In genomic region chr5:34515096-34515495, GRCm38 (mm10) we compare ENCODE assay signal across 28 mouse cellular contexts. TPM values are rescaled to one million over a fixed set of nuclear protein-coding genes. Genes with fewer than 3 reads are reported as not detected.
A peak's percentile ranks its signal among the peaks of the same experiment; 100 is the strongest.
DNase-seq lines count a peak whose midpoint lies in the region; ATAC-seq and TF ChIP-seq lines count a peak whose summit lies in the region.
"Had no signal": no experiment of that assay in that cellular context is flagged by ENCODE, and none has a peak within 500 bp of the region (broad histone marks: within the 10 kb centered on the region; RNA-seq: fewer than 3 reads in every experiment).

No protein-coding gene starts in this region.

- no peak overlapping the region for H3K4me2 ChIP-seq in lung, postnatal 0 days (replicated peaks; ENCODE audit: low read depth, low read length)

- H3K36me3 ChIP-seq in megakaryocyte, embryonic 14.5 days (replicated peaks; ENCODE audit: low read length) = peaks cover 4% of the 10 kb centered on the region
- H3K36me3 ChIP-seq in MEL (ENCODE audit: control insufficient read depth in 1 of 2, insufficient read depth in 2 of 2, low read length in 2 of 2) = peaks cover 0 to 30% of the 10 kb centered on the region in 2 experiments; a peak in 2 of 4 replicates
- no peaks in the 10 kb centered on the region for H3K36me3 ChIP-seq in lung, postnatal 0 days (ENCODE audit: insufficient read depth, low read length)
- H3K36me3 ChIP-seq: embryonic facial prominence, embryonic 13.5 days; embryonic facial prominence, embryonic 15.5 days; forebrain, embryonic 10.5 days; forebrain, embryonic 12.5 days; G1E had no signal

- no peak for TF ChIP-seq RAD21 in MEL (IDR thresholded peaks at IDR 0.05; ENCODE audit: low read depth, low read length)

- no peak overlapping the region for H3K9ac ChIP-seq in MEL (ENCODE audit: control insufficient read depth, low read depth, low read length, poor library complexity, severe bottlenecking)
- no peak overlapping the region for H3K9ac ChIP-seq in lung, postnatal 0 days (replicated peaks; ENCODE audit: low read depth)
- H3K9ac ChIP-seq: embryonic facial prominence, embryonic 13.5 days; embryonic facial prominence, embryonic 15.5 days; forebrain, embryonic 12.5 days had no signal

- TF ChIP-seq EP300 in MEL (IDR thresholded peaks at IDR 0.05; ENCODE audit: low read depth in 1 of 2, low read length in 2 of 2) = peak; percentile 38 to 75; a peak in 3 of 4 replicates
- TF ChIP-seq EP300 in lung, postnatal 0 days (IDR thresholded peaks at IDR 0.05) = no peak

- peaks cover 14% of the 10 kb centered on the region for H3K79me2 ChIP-seq in MEL (ENCODE audit: control insufficient read depth, insufficient read depth, low read length, poor library complexity)

- H3K9me3 ChIP-seq in megakaryocyte, embryonic 14.5 days = no peaks in the 10 kb centered on the region
- no peaks in the 10 kb centered on the region for H3K9me3 ChIP-seq in MEL (replicated peaks; ENCODE audit: insufficient read depth, low read length)
- H3K9me3 ChIP-seq in lung, postnatal 0 days (ENCODE audit: low read length) = no peaks in the 10 kb centered on the region
- H3K9me3 ChIP-seq: embryonic facial prominence, embryonic 13.5 days; embryonic facial prominence, embryonic 15.5 days; forebrain, embryonic 10.5 days; forebrain, embryonic 12.5 days; G1E had no signal

- no peaks in the 10 kb centered on the region for H3K27me3 ChIP-seq in megakaryocyte, embryonic 14.5 days (replicated peaks)
- H3K27me3 ChIP-seq in MEL (ENCODE audit: control insufficient read depth in 1 of 2, insufficient read depth in 2 of 2, low read length in 2 of 2) = no peaks in the 10 kb centered on the region
- no peaks in the 10 kb centered on the region for H3K27me3 ChIP-seq in lung, postnatal 0 days (replicated peaks; ENCODE audit: insufficient read depth, low read length)
- H3K27me3 ChIP-seq: CH12.LX; embryonic facial prominence, embryonic 15.5 days had no signal

- no peak overlapping the region for H3K27ac ChIP-seq in MEL (ENCODE audit: control insufficient read depth, low read depth, low read length)
- no peak overlapping the region for H3K27ac ChIP-seq in lung, postnatal 0 days (ENCODE audit: low read length)
- no peak overlapping the region for H3K27ac ChIP-seq in left cerebral cortex, adult 2 months
- H3K27ac ChIP-seq: embryonic facial prominence, embryonic 13.5 days; forebrain, embryonic 12.5 days had no signal

- intact Hi-C loops in left cerebral cortex, adult 2 months (cut with DNase I) = no loop called here

- ATAC-seq in megakaryocyte, adult 5-6 weeks (ENCODE audit: poor library complexity, severe bottlenecking) = no peak
- ATAC-seq in lung, postnatal 0 days = no peak
- ATAC-seq: CD4-positive, CD25-positive, alpha-beta regulatory T cell, adult 4 months; forebrain, embryonic 14.5 days; forebrain, embryonic 16.5 days had no signal

- H3K4me1 ChIP-seq in megakaryocyte, embryonic 14.5 days = peaks cover 80% of the 10 kb centered on the region
- H3K4me1 ChIP-seq in MEL (ENCODE audit: control insufficient read depth in 1 of 2, insufficient read depth in 2 of 2, low read length in 2 of 2) = peaks cover 20 to 33% of the 10 kb centered on the region in 2 experiments
- no peaks in the 10 kb centered on the region; the same call in 1 of the 2 replicates for H3K4me1 ChIP-seq in lung, postnatal 0 days (ENCODE audit: insufficient read depth, low read depth, low read length)

- no peak for TF ChIP-seq POLR2A in MEL (IDR thresholded peaks at IDR 0.05; ENCODE audit: control insufficient read depth in 1 of 2, insufficient read depth in 1 of 2, low read depth in 1 of 2, low read length in 2 of 2, poor library complexity in 1 of 2)

- peak; percentile 1 for DNase-seq in gastrocnemius, postnatal 10 days
- DNase-seq in gastrocnemius, postnatal 4 days (ENCODE audit: low spot score in 2 of 2) = no peak
- peak; percentile 51 for DNase-seq in 3T3-L1 (ENCODE audit: low read depth, low spot score)
- DNase-seq in MEL (ENCODE audit: low read depth, low spot score) = peak; percentile 47
- DNase-seq in lung, postnatal 0 days (ENCODE audit: low spot score) = no peak
- DNase-seq in left cerebral cortex, adult 2 months (ENCODE audit: extremely low spot score in 1 of 2, low spot score in 2 of 2) = no peak
- DNase-seq: adrenal gland, adult 2 months; adrenal gland, postnatal 10 days; adrenal gland, postnatal 25 days; cerebellum, adult 11 months; cerebellum, adult 18-20 months; cerebellum, adult 8-10 months; cerebellum, adult 9-11 months; cerebellum, postnatal 14 days; cerebellum, postnatal 36 days; embryo, embryonic 11 days had no signal

- peak overlapping the region; percentile 99 for H3K4me3 ChIP-seq in megakaryocyte, embryonic 14.5 days (replicated peaks)
- H3K4me3 ChIP-seq in MEL (ENCODE audit: control insufficient read depth in 1 of 2, insufficient read depth in 1 of 2, low read depth in 2 of 2, low read length in 2 of 2) = peak overlapping the region in 1 of 2 experiments; percentile 98; a peak in 1 of 4 replicates
- H3K4me3 ChIP-seq in lung, postnatal 0 days (ENCODE audit: low read depth, low read length) = no peak overlapping the region
- H3K4me3 ChIP-seq in left cerebral cortex, adult 2 months = no peak overlapping the region
- H3K4me3 ChIP-seq: embryonic facial prominence, embryonic 15.5 days; forebrain, embryonic 12.5 days had no signal

- no peak for TF ChIP-seq CTCF in MEL (IDR thresholded peaks at IDR 0.05 in 2 of 3, conservative IDR thresholded peaks at IDR 0.05 in 1 of 3; ENCODE audit: control insufficient read depth in 1 of 3, insufficient read depth in 1 of 3, low read depth in 2 of 3, low read length in 3 of 3, poor library complexity in 1 of 3, severe bottlenecking in 1 of 3)
- no peak for TF ChIP-seq CTCF in lung, postnatal 0 days (IDR thresholded peaks at IDR 0.05)
- TF ChIP-seq CTCF in left cerebral cortex, adult 2 months (IDR thresholded peaks at IDR 0.05) = no peak

TF ChIP-seq in MEL, 35 proteins besides CTCF, POLR2A, EP300 and RAD21 (continues in another document):
- TF ChIP-seq NELFE (IDR thresholded peaks at IDR 0.05; ENCODE audit: low read depth, low read length) (no peak), JUND (IDR thresholded peaks at IDR 0.05; ENCODE audit: low read depth, low read length) (0 out of 2 replicates have a peak, but pooled peaks have one; percentile 20), POLR2AphosphoS2 (IDR thresholded peaks at IDR 0.05; ENCODE audit: low read length) (no peak), UBTF (IDR thresholded peaks at IDR 0.05; ENCODE audit: borderline replicate concordance, insufficient read depth, low read depth, low read length) (no peak), ZNF384 (IDR thresholded peaks at IDR 0.05; ENCODE audit: low read depth, low read length) (no peak), TAL1 (IDR thresholded peaks at IDR 0.05; ENCODE audit: low read length) (peak; percentile 16; the same call in 1 of the 2 replicates), GATA1 (IDR thresholded peaks at IDR 0.05; ENCODE audit: low read depth, low read length) (peak; percentile 53; the same call in 1 of the 2 replicates), HCFC1 (IDR thresholded peaks at IDR 0.05; ENCODE audit: low read depth, low read length) (no peak), MYB (IDR thresholded peaks at IDR 0.05; ENCODE audit: low read depth, low read length) (no peak), ZC3H11A (IDR thresholded peaks at IDR 0.05; ENCODE audit: low read depth, low read length) (no peak), KAT2A (conservative IDR thresholded peaks at IDR 0.05; ENCODE audit: low read depth, low read length) (no peak), TCF12 (IDR thresholded peaks at IDR 0.05; ENCODE audit: low read depth, low read length) (0 out of 2 replicates have a peak, but pooled peaks have one; percentile 45), MYC (IDR thresholded peaks at IDR 0.05; ENCODE audit: low read depth, low read length) (no peak), ETS1 (IDR thresholded peaks at IDR 0.05; ENCODE audit: low read depth, low read length) (no peak), MAZ (IDR thresholded peaks at IDR 0.05; ENCODE audit: low read depth, low read length) (no peak)

RNA-seq across cellular contexts. Expression of gene Tnip2, which starts 1.3 kb away (rescaled TPM):
- 1 to 10 TPM; 3.3 to 6.0 TPM for total RNA-seq in gastrocnemius, postnatal 10 days (2021)
- 10 to 100 TPM in 1 of 2 experiments, 1 to 10 TPM in 1; 9.8 to 10.1 TPM for total RNA-seq in gastrocnemius, postnatal 4 days (2021)
- polyA plus RNA-seq in megakaryocyte, embryonic 14.5 days (2012; ENCODE audit: insufficient read depth, low replicate concordance) = 2.0 and 7.5 TPM in 2 replicates
- 10.9 and 12.1 TPM in 2 replicates for total RNA-seq in megakaryocyte, adult 5-6 weeks (2015)
- 34.4 and 41.3 TPM in 2 replicates for total RNA-seq in megakaryocyte, adult 5-6 weeks (2017)
- 22.5 and 27.0 TPM in 2 replicates for total RNA-seq in MEL (2012; rRNA removed)
- 10 to 100 TPM; 30.6 to 89.4 TPM for polyA plus RNA-seq in MEL (2012; ENCODE audit: insufficient read depth in 1 of 2, insufficient read length in 2 of 2, low read depth in 1 of 2, low replicate concordance in 2 of 2, missing spikeins in 1 of 2)
- polyA plus RNA-seq in lung, postnatal 0 days (2015; fragmentation: Nextera tagmentation; extraction: Ambion mirVana) = 23.3 and 24.2 TPM in 2 replicates
- 10 to 100 TPM; 20.2 to 21.8 TPM for total RNA-seq in left cerebral cortex, adult 2 months (2021)
- polyA plus RNA-seq: erythroblast, embryonic 14.5 days had no signal

RNA-seq across cellular contexts. Expression of gene Sh3bp2, which starts 10.5 kb away (rescaled TPM):
- total RNA-seq in gastrocnemius, postnatal 10 days (2021) = 1 to 10 TPM; 3.3 to 6.2 TPM
- 1 to 10 TPM; 4.9 to 5.4 TPM for total RNA-seq in gastrocnemius, postnatal 4 days (2021)
- 8.6 and 17.1 TPM in 2 replicates for polyA plus RNA-seq in megakaryocyte, embryonic 14.5 days (2012; ENCODE audit: insufficient read depth, low replicate concordance)
- total RNA-seq in megakaryocyte, adult 5-6 weeks (2015) = 34.7 and 38.5 TPM in 2 replicates
- total RNA-seq in megakaryocyte, adult 5-6 weeks (2017) = 48.1 and 60.7 TPM in 2 replicates
- 7.1 and 7.9 TPM in 2 replicates for total RNA-seq in MEL (2012; rRNA removed)
- 10 to 100 TPM in 1 of 2 experiments, not detected in 1; 12.0 TPM for polyA plus RNA-seq in MEL (2012; ENCODE audit: insufficient read depth in 1 of 2, insufficient read length in 2 of 2, low read depth in 1 of 2, low replicate concordance in 2 of 2, missing spikeins in 1 of 2)
- polyA plus RNA-seq in lung, postnatal 0 days (2015; fragmentation: Nextera tagmentation; extraction: Ambion mirVana) = 7.7 and 9.2 TPM in 2 replicates
- 1 to 10 TPM; 3.4 to 3.9 TPM for total RNA-seq in left cerebral cortex, adult 2 months (2021)

RNA-seq across cellular contexts. Expression of gene Add1, which starts 58.4 kb away (rescaled TPM):
- total RNA-seq in gastrocnemius, postnatal 10 days (2021) = 100 to 1,000 TPM in 1 of 2 experiments, 10 to 100 TPM in 1; 92.4 to 125 TPM
- total RNA-seq in gastrocnemius, postnatal 4 days (2021) = 100 to 1,000 TPM; 174 to 180 TPM
- polyA plus RNA-seq in megakaryocyte, embryonic 14.5 days (2012; ENCODE audit: insufficient read depth, low replicate concordance) = 255 and 447 TPM in 2 replicates
- total RNA-seq in megakaryocyte, adult 5-6 weeks (2015) = 117 and 126 TPM in 2 replicates
- total RNA-seq in megakaryocyte, adult 5-6 weeks (2017) = 137 and 192 TPM in 2 replicates
- 54.6 and 79.3 TPM in 2 replicates for total RNA-seq in MEL (2012; rRNA removed)
- polyA plus RNA-seq in MEL (2012; ENCODE audit: insufficient read depth in 1 of 2, insufficient read length in 2 of 2, low read depth in 1 of 2, low replicate concordance in 2 of 2, missing spikeins in 1 of 2) = 100 to 1,000 TPM in 1 of 2 experiments, not detected in 1; 127 TPM
- polyA plus RNA-seq in lung, postnatal 0 days (2015; fragmentation: Nextera tagmentation; extraction: Ambion mirVana) = 135 and 145 TPM in 2 replicates
- total RNA-seq in left cerebral cortex, adult 2 months (2021) = 100 to 1,000 TPM; 409 to 413 TPM

Comparison
In these comparisons a context has a peak if more than half of its experiments do, and no peak if none do; other contexts are left out.
1. DNase-seq: peak in gastrocnemius, postnatal 10 days (single experiment), 3T3-L1 (single experiment) and MEL (single experiment); none in gastrocnemius, postnatal 4 days (0 of 2), lung, postnatal 0 days (single experiment) and left cerebral cortex, adult 2 months (0 of 2).